Comparison of ENCODE assay signal across 10 mouse cellular contexts in genomic region chr7:27491856-27492255, GRCm38 (mm10). TPM values are rescaled to one million over a fixed set of nuclear protein-coding genes. Genes with fewer than 3 reads are reported as not detected.
A peak's percentile ranks its signal among the peaks of the same experiment; 100 is the strongest.
DNase-seq lines count a peak whose midpoint lies in the region; ATAC-seq lines count a peak whose summit lies in the region.
"Had no signal": no experiment of that assay in that cellular context is flagged by ENCODE, and none has a peak within 500 bp of the region (broad histone marks: within the 10 kb centered on the region; RNA-seq: fewer than 3 reads in every experiment).

No protein-coding gene starts in this region.

- no peak overlapping the region for H3K4me2 ChIP-seq in neural tube, embryonic 13.5 days
- H3K4me2 ChIP-seq in neural tube, embryonic 15.5 days, result no peak overlapping the region
- H3K4me2 ChIP-seq in intestine, embryonic 16.5 days (ENCODE audit: low read depth, low read length), result no peak overlapping the region
- H3K4me2 ChIP-seq in liver, embryonic 16.5 days (ENCODE audit: low read depth, low read length), result peak overlapping the region; percentile 88

- H3K9ac ChIP-seq in neural tube, embryonic 13.5 days, result peak overlapping the region; percentile 17; the same call in 1 of the 2 replicates
- H3K9ac ChIP-seq in neural tube, embryonic 15.5 days (replicated peaks), result no peak overlapping the region
- no peak overlapping the region for H3K9ac ChIP-seq in intestine, embryonic 16.5 days (ENCODE audit: low read depth, low read length)
- peak overlapping the region; percentile 78; the same call in 1 of the 2 replicates for H3K9ac ChIP-seq in liver, embryonic 16.5 days (ENCODE audit: low read depth, low read length)

- no peak for ATAC-seq in neural tube, embryonic 13.5 days (ENCODE audit: low read depth)
- ATAC-seq in neural tube, embryonic 15.5 days (ENCODE audit: low FRiP score), result no peak
- ATAC-seq in intestine, embryonic 16.5 days, result no peak
- ATAC-seq in liver, embryonic 16.5 days (ENCODE audit: low read depth), result no peak

- H3K4me3 ChIP-seq in neural tube, embryonic 13.5 days, result no peak overlapping the region
- no peak overlapping the region for H3K4me3 ChIP-seq in neural tube, embryonic 15.5 days (replicated peaks)
- H3K4me3 ChIP-seq in intestine, embryonic 16.5 days (ENCODE audit: low read length), result no peak overlapping the region
- peak overlapping the region; percentile 65; the same call in 1 of the 2 replicates for H3K4me3 ChIP-seq in liver, embryonic 16.5 days (ENCODE audit: low read depth, low read length)

- no peaks in the 10 kb centered on the region for H3K9me3 ChIP-seq in neural tube, embryonic 13.5 days
- H3K9me3 ChIP-seq in neural tube, embryonic 15.5 days (replicated peaks), result no peaks in the 10 kb centered on the region
- no peaks in the 10 kb centered on the region for H3K9me3 ChIP-seq in intestine, embryonic 16.5 days (ENCODE audit: control insufficient read depth, low read length)
- H3K9me3 ChIP-seq in liver, embryonic 16.5 days (replicated peaks; ENCODE audit: control insufficient read depth, low read length), result no peaks in the 10 kb centered on the region

- WGBS in neural tube, embryonic 13.5 days, result 74% methylated on average over 7 of the region's 7 CpGs
- 77% methylated on average over 7 of the region's 7 CpGs for WGBS in neural tube, embryonic 15.5 days
- WGBS in intestine, embryonic 16.5 days, result 63% methylated on average over 7 of the region's 7 CpGs
- WGBS in liver, embryonic 16.5 days (ENCODE audit: insufficient replicate concordance), result 74% methylated on average over 7 of the region's 7 CpGs

- 0 out of 2 replicates have a peak, but pooled peaks cover 4% of the 10 kb centered on the region for H3K27me3 ChIP-seq in neural tube, embryonic 13.5 days
- no peaks in the 10 kb centered on the region for H3K27me3 ChIP-seq in neural tube, embryonic 15.5 days (replicated peaks)
- no peaks in the 10 kb centered on the region for H3K27me3 ChIP-seq in intestine, embryonic 16.5 days (replicated peaks; ENCODE audit: control insufficient read depth, insufficient read depth, low read length)
- H3K27me3 ChIP-seq in liver, embryonic 16.5 days (ENCODE audit: control insufficient read depth, insufficient read depth, low read depth, low read length), result no peaks in the 10 kb centered on the region

- H3K4me1 ChIP-seq in neural tube, embryonic 13.5 days (replicated peaks), result peaks cover 20% of the 10 kb centered on the region
- peaks cover 21% of the 10 kb centered on the region for H3K4me1 ChIP-seq in neural tube, embryonic 15.5 days
- H3K4me1 ChIP-seq in intestine, embryonic 16.5 days (ENCODE audit: control insufficient read depth, insufficient read depth, low read length), result peaks cover 34% of the 10 kb centered on the region
- peaks cover 42% of the 10 kb centered on the region for H3K4me1 ChIP-seq in liver, embryonic 16.5 days (ENCODE audit: control insufficient read depth, low read depth, low read length)

- no peaks in the 10 kb centered on the region for H3K36me3 ChIP-seq in neural tube, embryonic 13.5 days
- H3K36me3 ChIP-seq in neural tube, embryonic 15.5 days, result no peaks in the 10 kb centered on the region
- 0 out of 2 replicates have a peak, but pooled peaks cover 3% of the 10 kb centered on the region for H3K36me3 ChIP-seq in intestine, embryonic 16.5 days (ENCODE audit: control insufficient read depth, insufficient read depth, low read length)
- peaks cover 10% of the 10 kb centered on the region for H3K36me3 ChIP-seq in liver, embryonic 16.5 days (ENCODE audit: control insufficient read depth, insufficient read depth)

- no peak overlapping the region for H3K27ac ChIP-seq in neural tube, embryonic 13.5 days (replicated peaks)
- H3K27ac ChIP-seq in neural tube, embryonic 15.5 days (replicated peaks), result no peak overlapping the region
- H3K27ac ChIP-seq in intestine, embryonic 16.5 days (ENCODE audit: low read length), result 0 out of 2 replicates have a peak overlapping the region, but pooled peaks have one; percentile 1
- peak overlapping the region; percentile 94 for H3K27ac ChIP-seq in liver, embryonic 16.5 days (ENCODE audit: low read length)

- DNase-seq in spleen, postnatal 14 days (ENCODE audit: low spot score in 2 of 2), result no peak
- no peak for DNase-seq in gastrocnemius, postnatal 4 days (ENCODE audit: low spot score in 2 of 2)
- DNase-seq in left cerebral cortex, adult 9 months (ENCODE audit: low spot score in 2 of 2), result no peak
- DNase-seq: cerebellum, postnatal 36 days; gastrocnemius, postnatal 10 days had no signal

RNA-seq across cellular contexts. Expression of gene Sertad1, which starts 5.1 kb away (rescaled TPM):
- 12.3 and 14.1 TPM in 2 replicates for polyA plus RNA-seq in neural tube, embryonic 13.5 days (2015; fragmentation: Nextera tagmentation; extraction: Ambion mirVana)
- 11.6 and 15.8 TPM in 2 replicates for polyA plus RNA-seq in neural tube, embryonic 15.5 days (2015; fragmentation: Nextera tagmentation; extraction: Ambion mirVana)
- 40.9 and 43.4 TPM in 2 replicates for polyA plus RNA-seq in intestine, embryonic 16.5 days (2015; fragmentation: Nextera tagmentation; extraction: Ambion mirVana)
- 29.2 and 31.6 TPM in 2 replicates for polyA plus RNA-seq in liver, embryonic 16.5 days (2015; fragmentation: Nextera tagmentation; extraction: Ambion mirVana)
- total RNA-seq in gastrocnemius, postnatal 4 days (2021), result 10 to 100 TPM; 15.6 to 16.2 TPM

RNA-seq across cellular contexts. Expression of gene Prx, which starts 7.3 kb away (rescaled TPM):
- polyA plus RNA-seq in neural tube, embryonic 13.5 days (2015; fragmentation: Nextera tagmentation; extraction: Ambion mirVana), result 1.9 TPM in 2 replicates
- 2.0 and 2.4 TPM in 2 replicates for polyA plus RNA-seq in neural tube, embryonic 15.5 days (2015; fragmentation: Nextera tagmentation; extraction: Ambion mirVana)
- polyA plus RNA-seq in intestine, embryonic 16.5 days (2015; fragmentation: Nextera tagmentation; extraction: Ambion mirVana), result 2.2 and 2.6 TPM in 2 replicates
- 0.74 and 0.81 TPM in 2 replicates for polyA plus RNA-seq in liver, embryonic 16.5 days (2015; fragmentation: Nextera tagmentation; extraction: Ambion mirVana)
- total RNA-seq in gastrocnemius, postnatal 4 days (2021), result 10 to 100 TPM; 36.6 to 38.2 TPM

RNA-seq across cellular contexts. Expression of gene Sertad3, which starts 18.3 kb away (rescaled TPM):
- 16.7 and 16.8 TPM in 2 replicates for polyA plus RNA-seq in neural tube, embryonic 13.5 days (2015; fragmentation: Nextera tagmentation; extraction: Ambion mirVana)
- polyA plus RNA-seq in neural tube, embryonic 15.5 days (2015; fragmentation: Nextera tagmentation; extraction: Ambion mirVana), result 8.8 and 11.0 TPM in 2 replicates
- 27.4 and 28.6 TPM in 2 replicates for polyA plus RNA-seq in intestine, embryonic 16.5 days (2015; fragmentation: Nextera tagmentation; extraction: Ambion mirVana)
- polyA plus RNA-seq in liver, embryonic 16.5 days (2015; fragmentation: Nextera tagmentation; extraction: Ambion mirVana), result 35.5 and 37.6 TPM in 2 replicates
- 10 to 100 TPM; 13.0 to 13.6 TPM for total RNA-seq in gastrocnemius, postnatal 4 days (2021)

RNA-seq across cellular contexts. Expression of gene Hipk4, which starts 31.2 kb away (rescaled TPM):
- 0.39 and 0.71 TPM in 2 replicates for polyA plus RNA-seq in neural tube, embryonic 13.5 days (2015; fragmentation: Nextera tagmentation; extraction: Ambion mirVana)
- 1.5 and 2.1 TPM in 2 replicates for polyA plus RNA-seq in neural tube, embryonic 15.5 days (2015; fragmentation: Nextera tagmentation; extraction: Ambion mirVana)
- 0.26 and 0.49 TPM in 2 replicates for polyA plus RNA-seq in intestine, embryonic 16.5 days (2015; fragmentation: Nextera tagmentation; extraction: Ambion mirVana)
- polyA plus RNA-seq in liver, embryonic 16.5 days (2015; fragmentation: Nextera tagmentation; extraction: Ambion mirVana), result 0.09 TPM in 1 of 2 replicates, not detected in the other
- 1 to 10 TPM in 1 of 2 experiments, under 1 TPM in 1; 0.73 to 1.1 TPM for total RNA-seq in gastrocnemius, postnatal 4 days (2021)
- total RNA-seq: monocyte, adult 5-6 weeks had no signal

RNA-seq across cellular contexts. Expression of gene Blvrb, which starts 44.1 kb away (rescaled TPM):
- polyA plus RNA-seq in neural tube, embryonic 13.5 days (2015; fragmentation: Nextera tagmentation; extraction: Ambion mirVana), result 21.3 and 23.3 TPM in 2 replicates
- polyA plus RNA-seq in neural tube, embryonic 15.5 days (2015; fragmentation: Nextera tagmentation; extraction: Ambion mirVana), result 24.5 and 26.1 TPM in 2 replicates
- 75.6 and 89.7 TPM in 2 replicates for polyA plus RNA-seq in intestine, embryonic 16.5 days (2015; fragmentation: Nextera tagmentation; extraction: Ambion mirVana)
- polyA plus RNA-seq in liver, embryonic 16.5 days (2015; fragmentation: Nextera tagmentation; extraction: Ambion mirVana), result 853 and 865 TPM in 2 replicates
- 10 to 100 TPM; 29.0 to 36.5 TPM for total RNA-seq in gastrocnemius, postnatal 4 days (2021)

Comparison
In these comparisons a context has a peak if more than half of its experiments do, and no peak if none do; other contexts are left out.
1. H3K9ac ChIP-seq: peak in neural tube, embryonic 13.5 days (single experiment) and liver, embryonic 16.5 days (single experiment); none in neural tube, embryonic 15.5 days (single experiment) and intestine, embryonic 16.5 days (single experiment).
2. H3K27ac ChIP-seq: peak in intestine, embryonic 16.5 days (single experiment) and liver, embryonic 16.5 days (single experiment); none in neural tube, embryonic 13.5 days (single experiment) and neural tube, embryonic 15.5 days (single experiment).